Mouse (Mus musculus): ENCODE results near the gene Adcy9. TPM values are rescaled to one million over a fixed set of nuclear protein-coding genes. Genes with fewer than 3 reads are reported as not detected.

The Adcy9 gene
- polyA plus RNA-seq, 1 experiment, result 10.4 TPM

GRCm38 (mm10) chr16:4413301-4413700 is 7.0 kb downstream of the Adcy9 start:
- DNase-seq, result no peak
- no peaks in the 10 kb centered on the region for H3K27me3 ChIP-seq (replicated peaks; ENCODE audit: control insufficient read depth, insufficient read depth, low read length)
- no peaks in the 10 kb centered on the region for H3K36me3 ChIP-seq (ENCODE audit: control insufficient read depth, insufficient read depth, low read length)
- no peak overlapping the region for H3K27ac ChIP-seq (ENCODE audit: insufficient read depth, low read depth, low read length)
- H3K4me1 ChIP-seq (ENCODE audit: control insufficient read depth, insufficient read depth, low read length), result peaks cover 17% of the 10 kb centered on the region
- H3K4me3 ChIP-seq (ENCODE audit: insufficient read depth, low read depth, low read length), result no peak overlapping the region
- TF ChIP-seq POLR2A (IDR thresholded peaks at IDR 0.05; ENCODE audit: low read depth, low read length) (no peak), CTCF (conservative IDR thresholded peaks at IDR 0.05; ENCODE audit: insufficient read depth, insufficient read length, low read depth, low read length) (no peak)
- 70% methylated on average over 14 of the region's 14 CpGs for WGBS

DNA sequence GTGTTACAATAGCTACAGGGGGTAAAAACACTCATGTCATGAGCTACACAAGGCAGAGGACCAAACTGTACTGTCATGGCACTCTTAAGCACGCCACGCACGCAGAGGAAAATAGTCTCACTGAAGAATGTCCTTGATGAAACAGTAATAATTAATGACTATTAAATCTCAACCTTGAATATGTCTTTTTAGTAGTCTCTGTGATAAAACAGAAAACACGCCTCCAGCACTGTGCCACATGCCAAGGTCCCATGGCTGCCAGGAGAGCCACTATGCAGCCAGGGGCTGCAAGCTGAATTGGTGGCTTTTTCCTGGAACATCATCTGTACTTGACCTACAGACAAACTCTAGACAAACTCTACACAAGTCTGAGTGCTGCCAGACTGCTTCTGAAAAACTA is 8.0 kb downstream of the Adcy9 start:
- Histone ChIP-seq H3K27ac (ENCODE audit: insufficient read depth, low read depth, low read length) (no peak overlapping the region), H3K4me3 (ENCODE audit: insufficient read depth, low read depth, low read length) (no peak overlapping the region), H3K27me3 (replicated peaks; ENCODE audit: control insufficient read depth, insufficient read depth, low read length) (no peaks in the 10 kb centered on the region), H3K4me1 (ENCODE audit: control insufficient read depth, insufficient read depth, low read length) (peaks cover 11% of the 10 kb centered on the region; the same call in 1 of the 2 replicates), H3K36me3 (ENCODE audit: control insufficient read depth, insufficient read depth, low read length) (no peaks in the 10 kb centered on the region)
- no peak for DNase-seq
- 91% methylated on average over 4 of the region's 4 CpGs for whole genome bisulfite sequencing
- TF ChIP-seq CTCF (conservative IDR thresholded peaks at IDR 0.05; ENCODE audit: insufficient read depth, insufficient read length, low read depth, low read length), result no peak
- no peak for TF ChIP-seq POLR2A (IDR thresholded peaks at IDR 0.05; ENCODE audit: low read depth, low read length)

DNA sequence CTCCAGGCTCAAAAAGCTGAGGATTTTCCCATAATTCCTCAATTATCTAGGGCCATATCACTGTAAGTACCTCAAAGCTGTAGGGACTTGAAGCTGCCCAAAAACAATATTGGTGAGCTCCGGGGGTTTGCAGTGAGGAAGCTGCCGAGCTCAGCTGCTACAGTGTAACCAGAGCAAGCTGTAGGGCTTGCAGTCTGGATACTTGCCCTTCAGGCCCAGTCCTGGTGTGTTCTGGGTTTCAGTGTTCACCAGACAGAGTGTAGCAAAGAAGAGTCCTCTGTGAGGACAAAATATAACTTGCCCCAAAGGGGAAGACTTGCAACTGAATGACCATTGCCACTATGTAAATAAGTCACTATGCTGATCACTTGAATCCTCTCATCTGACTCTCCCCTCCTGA is 9.0 kb downstream of the Adcy9 start:
- H3K27ac ChIP-seq (ENCODE audit: insufficient read depth, low read depth, low read length), result no peak overlapping the region
- DNase-seq, result no peak
- TF ChIP-seq CTCF (conservative IDR thresholded peaks at IDR 0.05; ENCODE audit: insufficient read depth, insufficient read length, low read depth, low read length), result no peak
- no peak for TF ChIP-seq POLR2A (IDR thresholded peaks at IDR 0.05; ENCODE audit: low read depth, low read length)
- H3K27me3 ChIP-seq (replicated peaks; ENCODE audit: control insufficient read depth, insufficient read depth, low read length), result no peaks in the 10 kb centered on the region
- no peaks in the 10 kb centered on the region for H3K36me3 ChIP-seq (ENCODE audit: control insufficient read depth, insufficient read depth, low read length)
- no peak overlapping the region for H3K4me3 ChIP-seq (ENCODE audit: insufficient read depth, low read depth, low read length)
- 58% methylated on average over 2 of the region's 2 CpGs for WGBS
- H3K4me1 ChIP-seq (ENCODE audit: control insufficient read depth, insufficient read depth, low read length), result peaks cover 8% of the 10 kb centered on the region; the same call in 1 of the 2 replicates

DNA sequence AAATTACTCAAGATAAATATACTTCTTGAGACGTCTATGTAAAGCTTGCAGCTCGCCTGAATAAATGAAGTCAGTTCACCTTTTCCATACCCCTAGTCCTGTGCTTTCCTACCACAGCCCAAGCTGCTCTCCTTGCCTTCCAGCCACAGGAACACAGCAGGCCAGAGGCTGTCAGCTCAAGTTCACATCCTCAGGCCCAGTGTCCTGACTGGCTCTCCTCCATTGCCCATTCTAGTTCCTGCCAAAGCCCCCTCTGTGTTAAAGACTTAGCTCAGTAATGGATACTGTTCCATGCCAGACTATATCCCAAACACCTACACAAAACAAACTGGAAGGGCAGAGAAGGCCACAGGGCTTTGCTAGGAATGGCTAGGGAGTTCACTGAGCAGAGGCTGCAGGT is 12.8 kb downstream of the Adcy9 start:
- Histone ChIP-seq H3K36me3 (ENCODE audit: control insufficient read depth, insufficient read depth, low read length) (no peaks in the 10 kb centered on the region), H3K27ac (ENCODE audit: insufficient read depth, low read depth, low read length) (no peak overlapping the region), H3K4me1 (ENCODE audit: control insufficient read depth, insufficient read depth, low read length) (peaks cover 8% of the 10 kb centered on the region; the same call in 1 of the 2 replicates), H3K4me3 (ENCODE audit: insufficient read depth, low read depth, low read length) (no peak overlapping the region), H3K27me3 (replicated peaks; ENCODE audit: control insufficient read depth, insufficient read depth, low read length) (no peaks in the 10 kb centered on the region)
- WGBS, result 88% methylated on average over 2 of the region's 2 CpGs
- no peak for DNase-seq
- TF ChIP-seq POLR2A (IDR thresholded peaks at IDR 0.05; ENCODE audit: low read depth, low read length) (no peak), CTCF (conservative IDR thresholded peaks at IDR 0.05; ENCODE audit: insufficient read depth, insufficient read length, low read depth, low read length) (no peak)

- TF ChIP-seq CTCF (conservative IDR thresholded peaks at IDR 0.05; ENCODE audit: insufficient read depth, insufficient read length, low read depth, low read length), result no peak
- TF ChIP-seq POLR2A (IDR thresholded peaks at IDR 0.05; ENCODE audit: low read depth, low read length), result no peak
- H3K4me3 ChIP-seq (ENCODE audit: insufficient read depth, low read depth, low read length), result no peak overlapping the region
- peak; percentile 54 for DNase-seq
- no peaks in the 10 kb centered on the region for H3K36me3 ChIP-seq (ENCODE audit: control insufficient read depth, insufficient read depth, low read length)
- H3K27ac ChIP-seq (ENCODE audit: insufficient read depth, low read depth, low read length), result no peak overlapping the region
- H3K4me1 ChIP-seq (ENCODE audit: control insufficient read depth, insufficient read depth, low read length), result peaks cover 8% of the 10 kb centered on the region; the same call in 1 of the 2 replicates
- H3K27me3 ChIP-seq (replicated peaks; ENCODE audit: control insufficient read depth, insufficient read depth, low read length), result no peaks in the 10 kb centered on the region
- WGBS, result 53% methylated on average over 4 of the region's 4 CpGs
These were observed 13.6 kb downstream of the Adcy9 start for GRCm38 (mm10) chr16:4406706-4407105.

DNA sequence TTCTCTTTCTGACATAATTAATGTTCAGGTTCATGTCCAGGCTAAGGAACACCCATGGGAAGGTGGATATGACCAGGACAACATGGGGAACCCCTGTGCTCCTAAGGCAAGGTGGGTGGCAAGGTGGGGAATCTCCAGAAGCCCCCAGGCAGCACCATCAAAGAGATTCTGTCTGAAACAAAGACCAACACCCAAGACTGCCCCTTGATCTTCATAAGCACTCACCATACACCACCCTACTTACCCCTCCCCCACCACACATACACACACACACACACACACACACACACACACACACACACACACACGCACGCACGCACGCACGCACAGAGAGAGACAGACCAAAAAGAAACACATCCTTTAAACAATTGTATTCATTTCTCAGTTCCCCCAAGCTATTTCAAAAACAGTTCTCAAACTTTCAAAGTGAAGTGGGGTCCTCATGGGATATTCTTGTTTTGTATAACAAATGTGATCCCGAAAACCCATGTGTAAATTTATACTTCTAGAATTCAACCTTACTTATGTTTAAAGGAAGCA is 14.2 kb downstream of the Adcy9 start:
- Histone ChIP-seq H3K4me3 (ENCODE audit: insufficient read depth, low read depth, low read length) (no peak overlapping the region), H3K4me1 (ENCODE audit: control insufficient read depth, insufficient read depth, low read length) (peaks cover 8% of the 10 kb centered on the region; the same call in 1 of the 2 replicates), H3K36me3 (ENCODE audit: control insufficient read depth, insufficient read depth, low read length) (no peaks in the 10 kb centered on the region), H3K27me3 (replicated peaks; ENCODE audit: control insufficient read depth, insufficient read depth, low read length) (no peaks in the 10 kb centered on the region), H3K27ac (ENCODE audit: insufficient read depth, low read depth, low read length) (no peak overlapping the region)
- TF ChIP-seq POLR2A (IDR thresholded peaks at IDR 0.05; ENCODE audit: low read depth, low read length) (no peak), CTCF (conservative IDR thresholded peaks at IDR 0.05; ENCODE audit: insufficient read depth, insufficient read length, low read depth, low read length) (no peak)
- WGBS, result 88% methylated on average over 6 of the region's 6 CpGs
- DNase-seq, result no peak

- no peak overlapping the region; the same call in 1 of the 2 replicates for H3K27ac ChIP-seq (ENCODE audit: insufficient read depth, low read depth, low read length)
- no peak overlapping the region for H3K4me3 ChIP-seq (ENCODE audit: insufficient read depth, low read depth, low read length)
- no peaks in the 10 kb centered on the region for H3K27me3 ChIP-seq (replicated peaks; ENCODE audit: control insufficient read depth, insufficient read depth, low read length)
- TF ChIP-seq POLR2A (IDR thresholded peaks at IDR 0.05; ENCODE audit: low read depth, low read length) (no peak), CTCF (conservative IDR thresholded peaks at IDR 0.05; ENCODE audit: insufficient read depth, insufficient read length, low read depth, low read length) (no peak)
- 30% methylated on average over 8 of the region's 8 CpGs for WGBS
- H3K36me3 ChIP-seq (ENCODE audit: control insufficient read depth, insufficient read depth, low read length), result no peaks in the 10 kb centered on the region
- peak; percentile 74 for DNase-seq
- peaks cover 11% of the 10 kb centered on the region for H3K4me1 ChIP-seq (ENCODE audit: control insufficient read depth, insufficient read depth, low read length)
These were observed 15.2 kb downstream of the Adcy9 start for GRCm38 (mm10) chr16:4404933-4405761.

Data from kidney, adult 2 months (tissue).